Mouse (Mus musculus): Measurements from ENCODE around the gene Isx.

GRCm38 (mm10) chr8:74921882-74922518, 49.0 kb downstream of the Isx start:
- TF ChIP-seq CTCF (IDR thresholded peaks at IDR 0.05; ENCODE audit: control insufficient read depth, insufficient read depth, low read length) (no peak), POLR2A (IDR thresholded peaks at IDR 0.05; ENCODE audit: borderline replicate concordance, control insufficient read depth, low read depth, low read length) (no peak)

Data from bone marrow, adult 2 months (tissue).